ENCODE assay signal across 15 mouse cellular contexts in genomic region chr9:102235444-102235951, GRCm38 (mm10).
A peak's percentile ranks its signal among the peaks of the same experiment; 100 is the strongest.
DNase-seq lines count a peak whose midpoint lies in the region; ATAC-seq and TF ChIP-seq lines count a peak whose summit lies in the region.
"Had no signal": no experiment of that assay in that cellular context is flagged by ENCODE, and none has a peak within 500 bp of the region (broad histone marks: within the 10 kb centered on the region; RNA-seq: fewer than 3 reads in every experiment).

No protein-coding gene starts in this region.

- H3K27me3 ChIP-seq in hindbrain, embryonic 13.5 days, result peaks cover 28% of the 10 kb centered on the region
- H3K27me3 ChIP-seq in midbrain, postnatal 0 days (ENCODE audit: insufficient read depth, low read length), result no peaks in the 10 kb centered on the region
- H3K27me3 ChIP-seq: liver, embryonic 15.5 days had no signal

- no peak for TF ChIP-seq CTCF in midbrain, postnatal 0 days (IDR thresholded peaks at IDR 0.05)

- no peak overlapping the region for H3K9ac ChIP-seq in hindbrain, embryonic 13.5 days
- H3K9ac ChIP-seq in midbrain, postnatal 0 days (replicated peaks; ENCODE audit: low read length, poor library complexity, severe bottlenecking), result no peak overlapping the region
- H3K9ac ChIP-seq: heart, embryonic 13.5 days; liver, embryonic 15.5 days had no signal

- no peaks in the 10 kb centered on the region for H3K9me3 ChIP-seq in hindbrain, embryonic 13.5 days
- no peaks in the 10 kb centered on the region for H3K9me3 ChIP-seq in midbrain, postnatal 0 days (ENCODE audit: low read length)
- H3K9me3 ChIP-seq: heart, embryonic 13.5 days; liver, embryonic 15.5 days had no signal

- no peaks in the 10 kb centered on the region for H3K36me3 ChIP-seq in hindbrain, embryonic 13.5 days
- no peaks in the 10 kb centered on the region for H3K36me3 ChIP-seq in midbrain, postnatal 0 days (ENCODE audit: insufficient read depth, low read length)
- H3K36me3 ChIP-seq: heart, embryonic 13.5 days; liver, embryonic 15.5 days had no signal

- no peak overlapping the region for H3K27ac ChIP-seq in hindbrain, embryonic 13.5 days
- H3K27ac ChIP-seq in midbrain, postnatal 0 days (ENCODE audit: low read depth, low read length), result no peak overlapping the region
- H3K27ac ChIP-seq: heart, embryonic 13.5 days; liver, embryonic 15.5 days had no signal

- H3K4me3 ChIP-seq in hindbrain, embryonic 13.5 days, result no peak overlapping the region
- H3K4me3 ChIP-seq in midbrain, postnatal 0 days (ENCODE audit: low read depth, low read length), result no peak overlapping the region
- H3K4me3 ChIP-seq: heart, embryonic 13.5 days; liver, embryonic 15.5 days had no signal

- ATAC-seq in hindbrain, embryonic 13.5 days (ENCODE audit: low FRiP score), result peak; percentile 73
- ATAC-seq in midbrain, postnatal 0 days (ENCODE audit: low FRiP score), result no peak
- ATAC-seq in activated CD4-positive, CD25-positive, alpha-beta regulatory T cell, adult 4 months, result no peak
- ATAC-seq: CD4-positive, CD25-positive, alpha-beta regulatory T cell, adult 4 months had no signal

- 21% methylated on average over 4 of the region's 4 CpGs for WGBS in hindbrain, embryonic 13.5 days
- WGBS in midbrain, postnatal 0 days, result 33% methylated on average over 4 of the region's 4 CpGs

- H3K4me1 ChIP-seq in hindbrain, embryonic 13.5 days (replicated peaks), result peaks cover 32% of the 10 kb centered on the region
- 0 out of 2 replicates have a peak, but pooled peaks cover 4% of the 10 kb centered on the region for H3K4me1 ChIP-seq in midbrain, postnatal 0 days (ENCODE audit: insufficient read depth, low read length)
- H3K4me1 ChIP-seq: heart, embryonic 13.5 days; liver, embryonic 15.5 days had no signal

- peak; percentile 16 for DNase-seq in R1 (ENCODE audit: low read depth, low spot score)
- DNase-seq in embryo, embryonic 10.5 days (ENCODE audit: low spot score), result peak; percentile 44
- DNase-seq in midbrain, postnatal 0 days (ENCODE audit: low spot score), result peak; percentile 55
- no peak for DNase-seq in cerebellum, adult 11-12 months
- no peak for DNase-seq in right cerebral cortex, adult 2 months (ENCODE audit: low spot score in 2 of 2)
- DNase-seq: adrenal gland, adult 8-10 months; kidney, adult 9 months; left cerebral cortex, postnatal 4 days; right cerebral cortex, postnatal 14 days; thymus, adult 2 months had no signal

- H3K4me2 ChIP-seq in hindbrain, embryonic 13.5 days, result no peak overlapping the region
- H3K4me2 ChIP-seq in midbrain, postnatal 0 days (ENCODE audit: low read depth, low read length, poor library complexity, severe bottlenecking), result no peak overlapping the region
- H3K4me2 ChIP-seq: heart, embryonic 13.5 days; liver, embryonic 15.5 days had no signal

Comparison
In these comparisons a context has a peak if more than half of its experiments do, and no peak if none do; other contexts are left out.
1. DNase-seq: peak in R1 (single experiment), embryo, embryonic 10.5 days (single experiment) and midbrain, postnatal 0 days (single experiment); none in cerebellum, adult 11-12 months (single experiment) and right cerebral cortex, adult 2 months (0 of 2).